Mouse (Mus musculus) bone marrow macrophage, adult 2 months (primary cell): Measurements from ENCODE around the gene Higd1b. TPM values are rescaled to one million over a fixed set of nuclear protein-coding genes. Genes with fewer than 3 reads are reported as not detected.

Source experiments
- H3K27ac ChIP-seq: 2 replicates; pipeline ENCODE4 v1.5.1; 2012; ENCODE audit warnings: low read depth, low read length; ENCODE audit not compliant: insufficient read depth
- H3K4me1 ChIP-seq: 2 replicates; pipeline ENCODE4 v1.6.1; 2012; ENCODE audit warnings: low read length; ENCODE audit not compliant: control insufficient read depth, insufficient read depth
- H3K4me3 ChIP-seq: 2 replicates; pipeline ENCODE4 v1.5.1; 2012; ENCODE audit warnings: mild to moderate bottlenecking, low read length, moderate library complexity; ENCODE audit not compliant: insufficient read depth
- CTCF ChIP-seq: IDR thresholded peaks from 2 replicates; pipeline ENCODE4 v1.5.1; 2012; ENCODE audit warnings: low read depth, mild to moderate bottlenecking, low read length, moderate library complexity
- POLR2A ChIP-seq: IDR thresholded peaks from 2 replicates; pipeline ENCODE4 v1.6.1; 2012; ENCODE audit warnings: mild to moderate bottlenecking, low read depth, low read length, borderline replicate concordance
- polyA plus RNA-seq: library from polyadenylated mRNA; stranded (reverse); fragments of >200 nt; gene quantifications from 2 replicates; pipeline ENCODE4 v1.2.4, GENCODE M21; 2012; ENCODE audit not compliant: missing spikeins, insufficient read depth, insufficient read length

Gene Higd1b
- polyA plus RNA-seq, 1 experiment, result not detected

DNA sequence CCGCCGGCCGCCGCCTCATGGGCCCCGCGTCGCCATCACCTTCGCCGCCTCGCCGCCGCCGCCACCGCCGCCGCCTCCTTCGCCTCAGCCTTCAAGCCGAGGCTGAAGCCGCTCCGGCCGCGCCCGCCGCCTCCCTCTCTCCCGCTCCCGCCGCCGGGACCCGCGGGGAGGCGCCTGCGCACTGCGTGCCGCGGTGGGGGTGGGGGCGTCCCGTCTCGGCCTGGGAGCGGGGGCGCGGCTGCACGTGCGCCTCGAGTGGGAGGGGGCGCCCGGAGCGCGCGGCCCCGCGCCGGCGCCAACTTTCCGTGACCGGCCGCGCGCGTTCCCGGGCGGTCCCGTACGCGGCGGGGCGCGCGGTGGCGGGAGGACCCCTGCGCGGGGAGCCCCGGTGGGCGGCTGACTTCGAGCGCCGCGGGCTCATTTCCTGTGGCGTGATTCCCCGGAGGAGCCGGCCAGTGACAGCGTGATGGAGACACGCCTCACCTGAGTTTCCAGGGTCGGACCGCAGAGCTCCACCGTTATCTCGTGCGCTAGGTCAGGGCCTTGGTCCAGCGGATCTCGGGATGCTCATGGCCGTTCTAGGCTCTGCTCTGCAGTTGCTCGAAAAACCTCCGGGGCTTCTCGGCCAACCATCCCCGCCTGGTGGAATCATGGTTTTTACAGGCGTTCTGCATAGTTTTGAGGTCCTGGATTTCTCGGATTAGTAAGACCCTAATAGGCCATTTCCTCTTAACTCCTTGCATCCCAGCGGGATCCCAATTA, 16.4 kb upstream of the Higd1b start, which contains the start of gene Gjc1:
Gene Gjc1, minus strand, starts transcription at position 680 of the 762 bp plus-strand sequence.
- Histone ChIP-seq H3K4me1 (no peaks in the 10 kb centered on the region), H3K4me3 (peak within 1 kb of the TSS; percentile 25), H3K27ac (no peak within 1 kb of the TSS)
- TF ChIP-seq CTCF, result no peak
- TF ChIP-seq POLR2A, result no peak

DNA sequence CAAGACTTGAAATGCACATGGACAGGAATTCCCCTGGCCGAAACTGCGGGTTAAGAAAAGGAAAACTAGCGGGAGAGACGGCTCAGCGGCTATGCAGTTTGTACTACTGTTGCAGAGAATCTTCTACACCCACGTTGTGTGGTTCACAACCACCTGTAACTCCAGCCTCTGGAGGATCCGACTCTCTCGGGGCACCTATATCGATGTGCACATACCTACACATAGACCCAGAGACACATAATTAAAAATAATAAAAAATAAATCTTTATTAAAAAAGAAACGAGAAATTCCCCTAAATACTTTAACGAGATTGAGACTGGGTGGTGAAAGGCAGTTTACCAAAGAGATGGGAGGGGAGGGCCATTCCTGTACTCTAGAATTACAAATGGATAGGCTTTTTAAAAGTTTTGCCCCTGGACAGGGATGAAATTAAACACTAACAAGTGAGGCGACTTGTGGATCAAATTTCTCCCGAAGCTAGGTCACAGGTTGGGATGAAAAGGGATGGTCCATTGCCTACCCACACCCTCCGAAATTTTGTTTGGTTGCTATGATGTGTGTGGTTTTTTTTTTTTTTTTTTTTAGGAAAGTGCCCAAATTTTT, 15.8 kb upstream of the Higd1b start:
- TF ChIP-seq CTCF (no peak), POLR2A (no peak)
- Histone ChIP-seq H3K4me1 (no peaks in the 10 kb centered on the region), H3K27ac (no peak overlapping the region), H3K4me3 (no peak overlapping the region)

DNA sequence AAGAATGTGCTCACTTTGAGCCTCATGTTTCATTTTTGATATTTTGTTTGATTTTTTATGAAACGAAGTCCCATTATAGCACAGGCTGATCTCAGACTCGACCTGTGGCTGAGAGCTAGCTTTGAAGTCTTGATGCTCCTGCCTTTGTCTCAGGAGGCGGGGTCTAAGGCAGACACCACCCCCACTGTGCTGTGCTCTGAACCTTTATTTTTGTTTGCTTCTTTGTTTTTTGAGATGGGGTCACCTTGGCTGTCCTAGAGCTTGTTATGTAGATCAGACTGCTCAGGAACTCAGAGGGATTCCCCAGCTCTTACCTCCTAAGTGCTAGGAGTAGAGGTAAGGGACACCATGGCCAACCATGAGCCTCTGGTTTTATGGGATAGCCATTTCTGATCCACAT, 15.2 kb upstream of the Higd1b start:
- no peak overlapping the region for H3K27ac ChIP-seq
- no peak overlapping the region for H3K4me3 ChIP-seq
- TF ChIP-seq CTCF, result no peak
- H3K4me1 ChIP-seq, result no peaks in the 10 kb centered on the region

DNA sequence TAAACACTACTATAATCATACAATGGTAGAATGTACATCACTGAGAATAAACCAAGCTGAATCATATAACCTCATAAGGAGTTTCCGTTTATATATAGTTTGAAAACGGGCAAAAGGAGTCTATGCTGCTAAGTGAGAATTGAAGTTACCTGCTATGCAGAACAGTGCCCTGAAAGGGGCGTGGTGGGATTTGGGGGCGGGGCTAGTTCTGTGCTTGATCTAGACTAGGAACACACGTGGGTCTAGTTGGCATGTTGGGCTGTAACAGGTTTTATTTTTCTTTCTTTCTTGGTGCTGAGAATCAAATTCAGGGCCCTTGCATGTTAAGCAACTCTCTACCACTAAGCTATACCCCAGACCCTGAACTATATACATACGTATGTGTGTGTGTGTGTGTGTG, 14.4 kb upstream of the Higd1b start:
- Histone ChIP-seq H3K4me3 (no peak overlapping the region), H3K4me1 (no peaks in the 10 kb centered on the region), H3K27ac (no peak overlapping the region)
- TF ChIP-seq POLR2A (no peak), CTCF (no peak)

DNA sequence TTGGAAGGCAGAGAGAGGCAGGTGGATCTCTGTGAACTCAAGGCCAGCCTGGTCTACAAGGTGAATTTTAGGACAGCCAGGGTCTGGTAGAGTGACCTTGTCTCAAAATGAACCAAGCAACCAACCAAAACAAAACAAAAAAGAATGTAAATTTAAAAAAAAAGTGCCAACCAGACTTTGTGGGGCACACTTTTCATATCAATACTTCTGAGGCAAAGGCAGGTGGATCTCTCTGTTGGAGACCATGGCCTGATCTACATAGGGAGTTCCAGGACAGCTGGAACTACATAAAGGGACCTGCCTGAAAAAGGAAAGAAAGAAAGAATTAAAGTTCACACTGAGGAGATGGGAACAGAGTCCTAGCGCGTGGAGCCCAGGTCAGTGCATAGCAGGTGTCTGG, 9.2 kb upstream of the Higd1b start:
- Histone ChIP-seq H3K4me1 (no peaks in the 10 kb centered on the region), H3K27ac (no peak overlapping the region), H3K4me3 (no peak overlapping the region)
- no peak for TF ChIP-seq POLR2A
- TF ChIP-seq CTCF, result no peak

DNA sequence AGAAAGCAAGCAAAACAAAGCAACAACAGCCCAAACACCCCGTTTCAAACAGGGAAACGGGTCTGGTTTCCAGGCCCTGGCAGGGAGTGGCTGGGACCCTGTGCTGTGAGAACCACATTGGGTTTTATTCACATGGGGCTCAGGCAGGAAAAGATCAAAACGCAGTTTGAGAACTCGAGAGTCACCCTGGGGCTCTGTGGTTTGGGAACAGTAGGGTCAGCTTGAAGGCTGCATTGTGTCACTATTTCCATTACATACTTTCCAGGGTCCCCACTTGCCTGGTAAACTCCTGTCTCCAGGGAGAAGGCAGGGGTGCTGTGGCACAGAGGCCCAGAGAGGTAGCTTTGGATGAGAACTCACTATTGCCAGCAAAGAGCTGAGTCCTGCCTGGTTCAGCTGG, 8.6 kb upstream of the Higd1b start:
- Histone ChIP-seq H3K4me1 (no peaks in the 10 kb centered on the region), H3K27ac (no peak overlapping the region), H3K4me3 (no peak overlapping the region)
- TF ChIP-seq CTCF (no peak), POLR2A (no peak)

DNA sequence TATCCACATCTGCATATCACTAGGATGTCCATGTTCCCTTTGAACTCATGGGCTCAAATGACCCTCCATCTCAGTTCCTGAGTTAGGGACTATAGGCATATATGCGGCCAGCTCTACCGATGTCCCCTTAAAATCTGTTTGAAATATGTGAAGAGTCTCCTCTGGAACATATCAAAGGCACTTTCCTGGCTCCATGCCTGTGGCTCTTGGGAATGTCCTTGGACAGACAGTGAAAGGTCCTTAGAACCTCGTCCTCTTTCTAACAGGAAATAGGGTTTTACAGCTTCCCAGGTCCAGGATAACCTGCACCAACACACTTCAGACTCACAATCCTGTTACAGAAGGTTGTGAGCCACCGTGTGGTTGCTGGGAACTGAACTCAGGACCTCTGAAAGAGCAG, 5.4 kb upstream of the Higd1b start:
- Histone ChIP-seq H3K4me3 (no peak overlapping the region), H3K27ac (no peak overlapping the region), H3K4me1 (no peaks in the 10 kb centered on the region)
- TF ChIP-seq CTCF (no peak), POLR2A (no peak)

DNA sequence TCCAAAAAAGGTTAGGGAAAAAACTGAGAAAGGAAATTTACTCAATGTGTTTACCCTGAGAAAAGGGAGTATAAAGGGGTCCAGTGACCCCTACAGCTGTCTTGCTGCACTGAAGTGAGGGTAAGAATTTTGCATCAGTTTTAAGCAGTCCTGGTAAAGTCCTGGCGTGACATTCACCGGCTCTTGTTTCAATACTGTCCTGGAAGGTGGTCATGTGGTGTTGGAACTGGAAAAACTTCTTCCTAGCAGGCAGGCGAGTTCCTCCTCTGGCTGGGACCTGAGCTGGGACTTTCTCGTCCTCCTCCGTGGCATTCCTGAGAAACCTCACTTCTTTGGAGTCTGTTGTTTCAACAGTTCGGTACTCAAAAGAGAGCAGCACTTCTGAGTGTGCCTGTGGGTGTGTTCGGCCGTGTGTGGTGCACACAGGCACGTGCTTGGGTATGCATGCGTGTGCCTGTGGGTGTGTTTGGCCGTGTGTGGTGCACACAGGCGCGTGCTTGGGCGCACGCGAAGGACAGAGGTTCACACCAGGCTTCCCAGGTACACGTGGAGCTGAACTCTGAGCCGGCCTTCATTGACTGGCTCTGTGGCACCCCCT, 2.9 kb upstream of the Higd1b start:
- no peak for TF ChIP-seq POLR2A
- no peak for TF ChIP-seq CTCF
- Histone ChIP-seq H3K27ac (no peak overlapping the region), H3K4me1 (0 out of 2 replicates have a peak, but pooled peaks cover 2% of the 10 kb centered on the region), H3K4me3 (no peak overlapping the region)

DNA sequence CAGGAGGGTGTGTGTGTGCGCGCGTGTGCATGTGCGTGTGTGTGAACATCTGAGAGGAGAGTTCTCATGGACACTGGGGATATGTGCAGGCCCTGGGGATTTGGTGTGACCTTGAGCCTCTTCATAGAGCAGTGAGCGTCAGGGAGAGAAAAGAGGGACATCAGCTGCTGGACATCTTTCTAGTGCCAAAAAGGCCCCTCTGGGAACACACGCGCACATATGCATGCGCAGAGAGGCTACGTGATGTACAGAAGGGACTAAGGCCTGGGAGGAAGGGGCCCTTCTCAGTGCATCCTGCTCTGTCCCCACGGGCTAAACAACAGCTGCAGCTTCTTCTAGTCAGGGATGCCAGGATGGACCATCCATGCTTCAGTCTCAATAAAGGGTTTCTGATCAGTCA, 1.4 kb upstream of the Higd1b start:
- Histone ChIP-seq H3K4me3 (no peak overlapping the region), H3K4me1 (0 out of 2 replicates have a peak, but pooled peaks cover 2% of the 10 kb centered on the region), H3K27ac (no peak overlapping the region)
- no peak for TF ChIP-seq CTCF
- TF ChIP-seq POLR2A, result no peak

DNA sequence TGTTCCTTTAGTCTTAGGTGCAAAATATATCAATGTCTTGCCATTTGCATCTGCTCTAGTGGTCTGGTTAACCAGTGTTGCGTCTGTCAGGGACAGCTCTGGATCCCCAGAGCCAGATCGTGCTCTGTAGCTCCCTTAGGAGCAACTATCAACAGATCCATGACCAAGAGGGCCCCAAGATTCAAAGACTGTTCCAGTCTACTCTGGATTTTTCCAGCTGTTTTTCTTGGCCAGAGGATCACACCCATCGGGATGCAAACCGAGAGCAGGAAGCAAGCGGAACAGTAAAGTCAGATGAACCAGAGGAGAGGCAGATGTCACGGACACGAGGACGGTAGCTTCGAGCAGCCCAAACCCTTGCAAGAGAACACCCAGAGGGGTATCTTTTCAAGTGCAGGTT, 497 bp downstream of the Higd1b start:
- H3K4me1 ChIP-seq, result 0 out of 2 replicates have a peak, but pooled peaks cover 2% of the 10 kb centered on the region
- H3K27ac ChIP-seq, result no peak overlapping the region
- H3K4me3 ChIP-seq, result no peak overlapping the region
- no peak for TF ChIP-seq POLR2A
- no peak for TF ChIP-seq CTCF
